Mouse (Mus musculus) liver, embryonic 14.5 days (tissue): Measurements from ENCODE around the gene Slc1a5. TPM values are rescaled to one million over a fixed set of nuclear protein-coding genes. Genes with fewer than 3 reads are reported as not detected.

Experiments used
- ATAC-seq: fragments of 200-750 bp; cut with Nextera tagmentation; 2 replicates; pipeline ENCODE4 v1.8.0; 2017; ENCODE audit warnings: moderate number of reproducible peaks, mild to moderate bottlenecking, moderate library complexity; ENCODE audit not compliant: insufficient read depth
- DNase-seq, 3 experiments: peaks; one replicate each; pipeline ENCODE4 v3.0.0-alpha.2; 2012 to 2013; ENCODE audit warnings: low read depth in 3 of 3, low spot score in 3 of 3
- H3K27ac ChIP-seq: fragments of 300-500 bp; sonication (generic); 2 replicates; pipeline ENCODE4 v1.5.1; 2014; ENCODE audit warnings: moderate library complexity, mild to moderate bottlenecking, control low read depth, inconsistent platforms
- H3K27me3 ChIP-seq: fragments of 300-500 bp; sonication (generic); 2 replicates; pipeline ENCODE4 v1.6.1; 2014; ENCODE audit warnings: mild to moderate bottlenecking, low read length, moderate library complexity; ENCODE audit not compliant: control insufficient read depth, insufficient read depth
- H3K36me3 ChIP-seq: fragments of 300-500 bp; sonication (generic); replicated peaks from 2 replicates; pipeline ENCODE4 v1.6.1; 2014; ENCODE audit warnings: low read depth; ENCODE audit not compliant: control insufficient read depth, insufficient read depth
- H3K4me1 ChIP-seq, 2 experiments: fragments of 200-500 bp in 1 of 2; fragments of 300-500 bp in 1 of 2; sonication (generic) in 1 of 2; replicated peaks; 2 replicates each; pipeline ENCODE4 v1.6.1; 2012 to 2014; ENCODE audit warnings: antibody characterized with exemption in 1 of 2, inconsistent platforms in 1 of 2, low read length in 1 of 2; ENCODE audit not compliant: control insufficient read depth in 2 of 2, insufficient read depth in 2 of 2
- H3K4me2 ChIP-seq: fragments of 300-500 bp; sonication (generic); 2 replicates; pipeline ENCODE4 v1.6.1; 2014; ENCODE audit warnings: low read depth, mild to moderate bottlenecking, control low read depth, moderate library complexity
- H3K4me3 ChIP-seq, 2 experiments: fragments of 200-500 bp in 1 of 2; fragments of 300-500 bp in 1 of 2; sonication (generic) in 1 of 2; 2 replicates each; pipeline ENCODE4 v1.5.1; 2012 to 2014; ENCODE audit warnings: low read depth in 2 of 2, low read length in 2 of 2, mild to moderate bottlenecking in 2 of 2, control low read depth in 1 of 2, inconsistent platforms in 1 of 2, moderate library complexity in 1 of 2; ENCODE audit not compliant: insufficient read depth in 1 of 2
- H3K9ac ChIP-seq: fragments of 300-500 bp; sonication (generic); replicated peaks from 2 replicates; pipeline ENCODE4 v1.6.1; 2014; ENCODE audit warnings: mild to moderate bottlenecking, control low read depth, moderate library complexity
- H3K9me3 ChIP-seq: fragments of 300-500 bp; sonication (generic); 2 replicates; pipeline ENCODE4 v1.6.1; 2016; ENCODE audit warnings: low read length, mixed read lengths; ENCODE audit not compliant: control insufficient read depth
- CTCF ChIP-seq: IDR thresholded peaks from 2 replicates; pipeline ENCODE4 v1.5.1; 2016; ENCODE audit warnings: antibody characterized with exemption, low read depth, control low read depth
- EP300 ChIP-seq: IDR thresholded peaks from 2 replicates; pipeline ENCODE4 v1.6.1; 2016; ENCODE audit warnings: antibody characterized with exemption, low read depth
- WGBS: fragments of 180-500 bp; shearing (Covaris S2); extraction: QIAGEN DNeasy Blood & Tissue Kit; methylation state at CpG from one replicate; pipeline ENCODE4 v1.1.7; 2014; ENCODE audit not compliant: insufficient replicate concordance; 5-methylcytosine and 5-hydroxymethylcytosine counted together
- polyA plus RNA-seq, 2 experiments: library from polyadenylated mRNA; depleted of rRNA in 1 of 2; stranded (reverse) in 1 of 2; unstranded in 1 of 2; fragments of >200 nt; fragmentation: Nextera tagmentation in 1 of 2; extraction: Ambion mirVana in 1 of 2; gene quantifications; 2 replicates each; pipeline versions ENCODE4 v1.2.1 to v1.2.3; 2012 to 2014

Slc1a5 gene
- polyA plus RNA-seq, 2 experiments: 61.7 to 160 TPM

DNA sequence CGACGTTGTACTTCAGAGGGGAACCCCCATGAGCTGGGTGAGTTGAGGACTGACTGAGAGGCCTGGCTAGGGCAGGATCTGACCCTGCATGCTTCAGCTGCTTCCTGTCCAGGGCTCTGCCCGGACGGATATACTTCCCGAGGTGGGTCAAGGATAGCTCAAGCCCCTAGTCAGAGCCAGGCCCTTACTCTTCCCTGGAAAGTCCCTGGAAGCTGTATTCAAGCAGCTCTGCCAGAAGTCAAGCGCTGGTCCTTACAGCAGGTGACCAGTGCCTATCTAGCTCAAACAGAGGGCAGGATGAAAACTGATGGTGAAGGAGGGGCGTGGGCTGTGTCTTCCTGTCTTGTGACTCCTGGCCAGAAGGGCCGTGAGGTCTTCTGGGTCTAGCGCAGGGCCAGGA is 49.3 kb downstream of the Slc1a5 start:
- 79% methylated on average over 9 of the region's 9 CpGs for WGBS
- Histone ChIP-seq H3K27ac (no peak overlapping the region), H3K27me3 (no peaks in the 10 kb centered on the region), H3K4me3 (no peak overlapping the region), H3K36me3 (peaks cover 67% of the 10 kb centered on the region), H3K9me3 (no peaks in the 10 kb centered on the region), H3K9ac (no peak overlapping the region), H3K4me2 (no peak overlapping the region), H3K4me1 (no peaks in the 10 kb centered on the region; a peak in 1 of 4 replicates)
- ATAC-seq (no peak), DNase-seq (no peak)
- TF ChIP-seq CTCF (no peak), EP300 (no peak)

DNA sequence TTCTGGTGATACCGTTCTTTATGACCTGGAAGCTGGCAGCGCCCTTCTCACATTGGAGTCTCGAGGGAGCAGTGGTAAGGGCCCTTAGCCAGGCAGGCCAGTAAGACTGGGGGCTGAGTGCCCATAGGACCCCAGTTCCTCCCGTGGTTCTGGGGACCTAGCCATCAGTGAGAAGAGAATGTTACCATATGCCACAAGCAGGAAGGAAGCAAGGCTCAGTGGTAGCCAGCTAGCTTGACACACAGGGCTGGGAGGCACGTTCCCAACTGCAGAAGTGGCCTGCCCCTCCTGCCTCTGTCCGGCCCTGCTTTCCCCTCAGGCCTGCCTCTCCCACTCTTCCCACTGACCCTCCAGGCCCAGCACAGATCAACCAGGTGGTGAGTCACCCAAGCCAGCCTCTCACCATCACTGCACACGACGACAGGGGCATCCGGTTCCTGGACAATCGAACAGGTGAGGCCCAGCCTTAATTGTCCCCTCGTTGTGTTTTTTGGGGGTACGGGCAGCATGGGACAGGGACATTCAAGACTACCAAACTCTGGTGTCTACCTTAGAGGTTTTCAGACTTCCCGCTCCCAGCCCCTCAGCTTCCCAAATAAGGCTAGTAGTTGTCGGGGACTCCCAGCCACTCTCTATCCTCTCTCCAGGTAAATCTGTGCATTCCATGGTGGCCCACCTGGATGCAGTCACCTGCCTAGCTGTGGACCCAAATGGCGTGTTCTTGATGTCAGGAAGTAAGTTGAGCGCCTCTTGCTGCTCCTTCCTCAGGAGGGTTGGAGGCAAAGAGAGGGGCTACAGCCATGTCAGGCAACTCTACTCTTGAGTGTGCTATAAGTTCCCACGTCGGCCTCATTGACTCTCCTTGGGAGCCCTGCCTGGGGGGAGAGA is 57.0 kb downstream of the Slc1a5 start:
- ATAC-seq: no peak
- Histone ChIP-seq H3K27me3 (no peaks in the 10 kb centered on the region), H3K4me2 (no peak overlapping the region), H3K4me3 (no peak overlapping the region), H3K36me3 (peaks cover 33% of the 10 kb centered on the region), H3K4me1 (peaks cover 0 to 5% of the 10 kb centered on the region in 2 experiments; a peak in 2 of 4 replicates), H3K27ac (no peak overlapping the region), H3K9me3 (no peaks in the 10 kb centered on the region), H3K9ac (no peak overlapping the region)
- WGBS: 80% methylated on average over 18 of the region's 18 CpGs
- no peak for DNase-seq
- TF ChIP-seq CTCF (no peak), EP300 (no peak)

DNA sequence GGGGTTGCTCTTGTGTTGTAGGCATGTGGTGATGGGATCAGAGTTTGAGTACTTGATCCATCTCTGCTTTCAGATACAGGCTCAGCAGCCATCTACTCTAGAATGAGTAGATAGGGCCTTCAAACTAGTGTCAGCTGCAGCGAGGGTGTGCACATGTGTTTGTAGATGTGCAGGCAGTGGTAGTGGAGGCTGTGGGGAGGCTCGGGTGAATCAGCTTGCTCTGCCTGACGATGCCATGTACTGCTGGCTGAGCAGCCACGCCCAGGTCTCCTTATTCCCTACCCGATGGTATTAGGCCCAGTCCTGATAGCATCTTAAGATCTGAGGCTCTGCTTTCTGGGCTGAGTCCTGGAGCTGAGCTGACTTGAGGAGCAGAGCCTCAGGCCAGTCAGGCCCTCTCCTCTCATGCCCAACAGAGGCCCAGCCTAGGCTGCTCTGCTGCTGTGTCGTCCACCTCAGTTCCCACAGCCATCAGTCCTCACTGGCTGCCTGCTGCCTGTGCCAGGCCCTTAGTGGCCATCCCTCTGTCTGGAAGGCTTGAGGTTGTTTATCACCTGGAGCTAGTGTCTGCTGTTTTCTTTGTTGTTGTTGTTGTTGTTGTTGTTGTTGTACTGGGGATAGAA is 57.8 kb downstream of the Slc1a5 start:
- H3K36me3 ChIP-seq: peaks cover 26% of the 10 kb centered on the region

DNA sequence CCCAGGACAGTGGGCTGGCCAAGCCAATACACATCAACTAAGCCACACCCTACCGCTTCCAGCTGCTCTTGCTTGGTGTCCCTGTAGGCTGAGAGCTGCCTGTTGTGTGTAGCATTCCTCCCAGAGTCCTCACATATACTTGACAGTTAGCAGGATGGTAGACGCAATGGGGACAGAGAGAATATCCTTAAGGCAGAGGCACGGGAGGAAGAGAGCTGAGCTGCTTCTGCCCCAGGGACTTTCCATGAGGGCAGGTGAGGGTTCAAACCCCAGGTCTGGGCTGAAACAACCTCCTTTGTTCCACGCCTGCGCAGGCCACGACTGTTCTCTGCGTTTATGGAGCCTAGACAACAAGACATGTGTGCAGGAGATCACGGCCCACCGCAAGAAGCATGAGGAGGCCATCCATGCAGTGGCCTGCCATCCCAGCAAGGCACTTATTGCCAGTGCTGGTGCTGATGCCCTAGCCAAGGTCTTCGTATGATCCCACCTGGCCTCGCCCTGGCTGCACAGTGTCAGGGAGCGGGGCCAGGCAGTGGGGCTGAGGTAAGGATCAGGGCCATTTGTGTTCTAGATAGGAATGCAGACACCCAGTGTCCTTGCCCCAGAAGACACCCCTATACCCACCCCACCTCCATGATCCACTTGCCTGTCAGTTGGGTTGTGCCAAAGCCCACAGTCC is 58.4 kb downstream of the Slc1a5 start:
- H3K27me3 ChIP-seq: no peaks in the 10 kb centered on the region
- H3K4me2 ChIP-seq: no peak overlapping the region
- no peak overlapping the region for H3K4me3 ChIP-seq
- TF ChIP-seq CTCF (no peak), EP300 (no peak)
- no peak overlapping the region for H3K27ac ChIP-seq
- no peak for DNase-seq
- H3K36me3 ChIP-seq: peaks cover 25% of the 10 kb centered on the region
- H3K4me1 ChIP-seq: peaks cover 7 to 14% of the 10 kb centered on the region in 2 experiments
- WGBS: 89% methylated on average over 12 of the region's 12 CpGs
- no peak overlapping the region for H3K9ac ChIP-seq
- no peak for ATAC-seq
- H3K9me3 ChIP-seq: no peaks in the 10 kb centered on the region

More for the DNA sequence above, 57.8 kb downstream of the Slc1a5 start:
- no peaks in the 10 kb centered on the region for H3K27me3 ChIP-seq
- H3K4me1 ChIP-seq: peaks cover under 1 to 9% of the 10 kb centered on the region in 2 experiments
- no peaks in the 10 kb centered on the region for H3K9me3 ChIP-seq
- H3K9ac ChIP-seq: no peak overlapping the region
- no peak overlapping the region for H3K4me2 ChIP-seq
- ATAC-seq (no peak), DNase-seq (no peak)
- 43% methylated on average over 6 of the region's 6 CpGs for WGBS
- H3K4me3 ChIP-seq: no peak overlapping the region
- no peak for TF ChIP-seq CTCF
- TF ChIP-seq EP300: no peak
- H3K27ac ChIP-seq: no peak overlapping the region

DNA sequence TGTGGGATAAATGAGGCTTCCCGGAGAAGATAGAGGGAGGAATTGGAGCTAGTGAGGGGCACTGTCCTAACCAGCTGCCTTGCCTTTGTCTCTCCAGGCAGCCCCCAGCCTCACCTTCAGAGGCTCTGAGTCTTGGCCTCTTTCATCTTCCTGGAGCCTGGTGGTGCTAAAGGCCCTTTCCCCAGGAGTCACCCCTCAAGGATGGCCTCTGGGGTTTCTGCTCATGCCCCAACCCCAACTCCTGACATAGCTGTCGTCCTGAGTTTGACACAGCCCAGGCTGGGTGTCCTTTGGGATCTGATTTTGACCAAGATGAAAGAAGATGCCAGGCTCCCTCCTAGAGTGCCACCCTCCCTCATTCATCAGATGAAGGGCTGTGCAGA is 59.0 kb downstream of the Slc1a5 start:
- Histone ChIP-seq H3K9ac (no peak overlapping the region), H3K36me3 (peaks cover 19% of the 10 kb centered on the region), H3K4me2 (no peak overlapping the region), H3K4me3 (no peak overlapping the region), H3K4me1 (peaks cover 11 to 16% of the 10 kb centered on the region in 2 experiments), H3K9me3 (no peaks in the 10 kb centered on the region), H3K27ac (no peak overlapping the region), H3K27me3 (no peaks in the 10 kb centered on the region)
- ATAC-seq (no peak), DNase-seq (no peak)
- no peak for TF ChIP-seq CTCF
- no peak for TF ChIP-seq EP300
- WGBS: 67% methylated on average over 2 of the region's 2 CpGs
